Mouse (Mus musculus): ENCODE data around the gene Igf2bp2. TPM values are rescaled to one million over a fixed set of nuclear protein-coding genes. Genes with fewer than 3 reads are reported as not detected.

Gene Igf2bp2
- polyA plus RNA-seq, 1 experiment from 2014 or later, result 99.5 TPM

DNA sequence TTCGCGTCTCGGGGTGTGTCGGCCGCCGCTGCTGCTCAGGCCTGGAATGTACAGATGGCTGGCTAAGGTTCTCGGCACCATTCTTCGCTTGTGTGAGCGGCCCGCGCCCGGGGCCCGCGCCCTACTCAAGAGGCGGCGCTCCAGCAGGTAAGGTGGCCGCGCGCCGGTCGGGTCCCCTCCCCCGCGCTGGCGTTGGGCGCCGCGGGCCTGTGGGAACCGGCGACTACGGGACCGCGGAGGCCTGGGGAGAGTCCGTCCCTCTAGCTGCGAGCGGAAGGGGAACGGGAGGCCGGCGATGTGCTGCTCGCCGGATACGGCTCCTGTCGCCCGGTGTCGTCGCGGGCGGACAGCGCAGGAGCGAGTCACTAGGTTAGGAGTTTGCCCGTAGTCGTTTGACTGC, 153.5 kb downstream of the Igf2bp2 start:
- Histone ChIP-seq H3K9me3 (no peaks in the 10 kb centered on the region), H3K4me3 (peak overlapping the region; percentile 94), H3K4me1 (peaks cover 15% of the 10 kb centered on the region), H3K27ac (peak overlapping the region; percentile 75), H3K36me3 (0 out of 2 replicates have a peak, but pooled peaks cover 5% of the 10 kb centered on the region), H3K9ac (peak overlapping the region; percentile 95), H3K27me3 (no peaks in the 10 kb centered on the region), H3K4me2 (peak overlapping the region; percentile 76)
- under 1% methylated on average over 40 of the region's 51 CpGs for WGBS
- ATAC-seq (ENCODE audit: insufficient number of reproducible peaks, insufficient read depth, low FRiP score, low TSS enrichment, low read depth), result peak; percentile 35; the same call in 1 of the 2 replicates

DNA sequence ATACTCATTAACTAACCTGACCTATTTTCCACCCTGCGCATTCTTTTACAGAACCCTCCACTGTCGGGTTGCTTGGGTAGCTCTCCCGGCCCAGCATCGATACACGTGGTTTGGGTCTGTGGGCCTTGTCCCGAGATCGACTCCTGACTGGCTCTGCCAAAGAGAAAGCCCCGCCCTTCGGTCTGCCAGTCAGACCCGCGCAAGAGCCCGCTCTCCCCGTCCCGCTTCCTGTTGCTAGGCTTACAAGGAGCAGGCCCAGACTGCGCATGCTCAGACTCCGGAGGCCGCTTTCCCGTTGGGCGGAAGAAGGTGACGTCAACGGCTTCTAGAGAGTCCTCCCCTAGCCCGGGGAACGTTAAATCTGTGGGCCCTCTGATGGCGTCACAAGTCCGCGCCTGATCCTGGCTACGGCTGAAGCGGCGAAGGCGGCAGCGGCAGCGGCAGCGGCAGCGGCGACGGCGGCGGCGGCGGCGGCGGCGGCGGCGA, 154.0 kb downstream of the Igf2bp2 start, which contains the start of gene Senp2:
Gene Senp2 (plus strand): TSS at position 386 of the 486 bp plus-strand sequence.
- peak within 1 kb of the TSS; percentile 76 for H3K4me2 ChIP-seq
- H3K9me3 ChIP-seq, result no peaks in the 10 kb centered on the region
- H3K4me1 ChIP-seq, result peaks cover 15% of the 10 kb centered on the region
- WGBS, result under 1% methylated on average over 45 of the region's 45 CpGs
- peak within 1 kb of the TSS; percentile 94 for H3K4me3 ChIP-seq
- peak within 1 kb of the TSS; percentile 95 for H3K9ac ChIP-seq
- H3K36me3 ChIP-seq, result 0 out of 2 replicates have a peak, but pooled peaks cover 5% of the 10 kb centered on the region
- no peaks in the 10 kb centered on the region for H3K27me3 ChIP-seq
- peak; percentile 99 for ATAC-seq (ENCODE audit: insufficient number of reproducible peaks, insufficient read depth, low FRiP score, low TSS enrichment, low read depth)
- peak within 1 kb of the TSS; percentile 75 for H3K27ac ChIP-seq

Other genes starting within 250 kb of the Igf2bp2 start
- 32.3 and 35.2 TPM in 2 replicates for gene Tmem41a, start 215.7 kb downstream of the Igf2bp2 start, polyA plus RNA-seq (2015; fragmentation: Nextera tagmentation; extraction: Ambion mirVana)
- 0.91 and 0.96 TPM in 2 replicates for gene Liph, start 167.6 kb downstream of the Igf2bp2 start, polyA plus RNA-seq (2015; fragmentation: Nextera tagmentation; extraction: Ambion mirVana)
- gene Senp2, start 153.8 kb downstream of the Igf2bp2 start, polyA plus RNA-seq (2015; fragmentation: Nextera tagmentation; extraction: Ambion mirVana), result 50.9 and 54.5 TPM in 2 replicates
- gene Tra2b, start 102.7 kb upstream of the Igf2bp2 start, polyA plus RNA-seq (2015; fragmentation: Nextera tagmentation; extraction: Ambion mirVana), result 411 and 430 TPM in 2 replicates

All from embryonic facial prominence, embryonic 13.5 days (tissue).